Mouse (Mus musculus) brain, embryonic 14.5 days (tissue): ENCODE results near the gene Tube1.
A peak's percentile ranks its signal among the peaks of the same experiment; 100 is the strongest.

Experiments
- CTCF ChIP-seq: fragments of 200-500 bp; IDR thresholded peaks from 2 replicates; pipeline ENCODE4 v1.5.1; 2012; ENCODE audit warnings: inconsistent platforms, mild to moderate bottlenecking, moderate library complexity, borderline replicate concordance; ENCODE audit not compliant: insufficient read depth, insufficient read length; ENCODE audit errors: extremely low read depth
- POLR2A ChIP-seq: fragments of 200-500 bp; IDR thresholded peaks from 2 replicates; pipeline ENCODE4 v1.6.1; 2012; ENCODE audit warnings: mild to moderate bottlenecking, inconsistent platforms, borderline replicate concordance; ENCODE audit not compliant: poor library complexity, insufficient read depth, insufficient read length, severe bottlenecking; ENCODE audit errors: extremely low read depth

DNA sequence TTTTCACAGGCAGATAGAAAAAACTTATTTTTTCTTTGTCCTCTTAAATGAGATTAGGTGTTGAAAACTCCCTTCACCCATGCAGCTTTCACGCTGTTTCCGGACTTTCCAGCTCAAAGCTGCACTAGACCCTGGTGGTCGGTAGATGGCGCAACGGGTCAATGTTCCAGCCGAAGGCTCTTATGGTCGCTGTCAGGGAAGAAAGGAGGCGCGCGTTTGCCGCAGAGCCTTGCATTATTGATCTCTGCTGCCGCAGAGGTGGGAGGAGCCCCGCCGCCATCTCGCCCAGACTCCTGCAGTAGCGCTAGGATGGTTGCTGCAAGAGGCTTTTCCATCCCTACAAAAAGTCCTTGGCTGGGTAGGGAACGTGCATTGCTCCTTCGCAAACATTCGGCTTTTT lies 37.4 kb downstream of the Tube1 start:
- TF ChIP-seq CTCF = peak; percentile 94
- TF ChIP-seq POLR2A = peak; percentile 57; the same call in 1 of the 2 replicates
